Mouse (Mus musculus) kidney, embryonic 15.5 days (tissue): ENCODE measurements at regions not wholly inside any gene's neighbourhood (a gene's known extent, or its start where the extent isn't known, plus 50 kb on each side); places are given as distances from the start of the nearest gene placed in this dataset. TPM values are rescaled to one million over a fixed set of nuclear protein-coding genes. Genes with fewer than 3 reads are reported as not detected.
"Not testable (repeated sequence)": the region's sequence is repeated elsewhere in the genome, so short reads cannot be mapped to it uniquely, and the experiment has no call there.

Experiments
- ATAC-seq: fragments of 200-750 bp; cut with Nextera tagmentation; replicated peaks from 2 replicates; pipeline ENCODE4 v1.8.0; 2017; ENCODE audit warnings: moderate TSS enrichment; ENCODE audit not compliant: low FRiP score
- H3K27ac ChIP-seq: fragments of 300-500 bp; sonication (generic); 2 replicates; pipeline ENCODE4 v1.5.1; 2015; ENCODE audit warnings: mild to moderate bottlenecking, inconsistent platforms
- H3K27me3 ChIP-seq: fragments of 300-500 bp; sonication (generic); 2 replicates; pipeline ENCODE4 v1.6.1; 2015; ENCODE audit warnings: inconsistent platforms
- H3K36me3 ChIP-seq: fragments of 300-500 bp; sonication (generic); 2 replicates; pipeline ENCODE4 v1.6.1; 2015; ENCODE audit warnings: inconsistent platforms
- H3K4me1 ChIP-seq: fragments of 300-500 bp; sonication (generic); 2 replicates; pipeline ENCODE4 v1.6.1; 2015; ENCODE audit warnings: inconsistent platforms
- H3K4me2 ChIP-seq: fragments of 300-500 bp; sonication (generic); 2 replicates; pipeline ENCODE4 v1.6.1; 2015; ENCODE audit warnings: moderate library complexity, mild to moderate bottlenecking, inconsistent platforms
- H3K4me3 ChIP-seq: fragments of 300-500 bp; sonication (generic); replicated peaks from 2 replicates; pipeline ENCODE4 v1.5.1; 2015; ENCODE audit warnings: mild to moderate bottlenecking, inconsistent platforms
- H3K9ac ChIP-seq: fragments of 300-500 bp; sonication (generic); 2 replicates; pipeline ENCODE4 v1.6.1; 2015; ENCODE audit warnings: mild to moderate bottlenecking, inconsistent platforms
- H3K9me3 ChIP-seq: fragments of 300-500 bp; sonication (generic); replicated peaks from 2 replicates; pipeline ENCODE4 v1.6.1; 2016; ENCODE audit warnings: inconsistent platforms
- WGBS: fragments of 180-500 bp; shearing (Covaris S2); methylation state at CpG from one replicate; pipeline ENCODE4 v1.1.7; 2015; ENCODE audit warnings: mixed read lengths; 5-methylcytosine and 5-hydroxymethylcytosine counted together
- microRNA-seq: library from miRNA; unstranded; fragments of <30 nt; microRNA quantifications from one replicate; pipeline ENCODE4, GENCODE M21; 2016

GRCm38 (mm10) chr12:23216521-23216920 lies 563.5 kb downstream of the Gm10330 start:
- 83% methylated on average over 1 of the region's 5 CpGs for WGBS
- H3K4me3 ChIP-seq, H3K9me3 ChIP-seq, H3K4me1 ChIP-seq, H3K27me3 ChIP-seq, H3K4me2 ChIP-seq, ATAC-seq, H3K27ac ChIP-seq, H3K9ac ChIP-seq, H3K36me3 ChIP-seq: not testable (repeated sequence)

GRCm38 (mm10) chr12:23189546-23189945 lies 590.5 kb downstream of the Gm10330 start:
- Histone ChIP-seq H3K4me2 (peak overlapping the region; percentile 60), H3K9ac (peak overlapping the region; percentile 47), H3K4me3 (peak overlapping the region; percentile 51)
- not testable (repeated sequence) for H3K4me1 ChIP-seq, H3K36me3 ChIP-seq, H3K9me3 ChIP-seq, H3K27ac ChIP-seq, H3K27me3 ChIP-seq
- ATAC-seq = peak; percentile 93
- 1% methylated on average over 41 of the region's 42 CpGs for WGBS

- H3K4me2 ChIP-seq = peak overlapping the region; percentile 60
- H3K27ac ChIP-seq, H3K9me3 ChIP-seq, H3K4me1 ChIP-seq, H3K36me3 ChIP-seq, H3K27me3 ChIP-seq: not testable (repeated sequence)
- H3K9ac ChIP-seq = peak overlapping the region; percentile 47
- H3K4me3 ChIP-seq = peak overlapping the region; percentile 51
- under 1% methylated on average over 50 of the region's 50 CpGs for WGBS
- ATAC-seq = peak; percentile 25; the same call in 1 of the 2 replicates
Measured at GRCm38 (mm10) chr12:23189110-23189509, 591.0 kb downstream of the Gm10330 start.

Small RNA genes lying in the stretch of these regions (microRNA-seq; reads per million reads assigned to microRNA genes)
- not detected for gene Gm26140
